Mouse (Mus musculus) heart, embryonic 12.5 days (tissue): ENCODE results near the gene Fastkd5. TPM values are rescaled to one million over a fixed set of nuclear protein-coding genes. Genes with fewer than 3 reads are reported as not detected.

Source experiments
- ATAC-seq: fragments of 200-750 bp; cut with Nextera tagmentation; 2 replicates; pipeline ENCODE4 v1.8.0; 2017; ENCODE audit warnings: moderate TSS enrichment, moderate library complexity; ENCODE audit not compliant: insufficient number of reproducible peaks, low FRiP score
- H3K27ac ChIP-seq: fragments of 300-500 bp; sonication (generic); 2 replicates; pipeline ENCODE4 v1.5.1; 2016; ENCODE audit warnings: mild to moderate bottlenecking, moderate library complexity; ENCODE audit not compliant: poor library complexity, severe bottlenecking
- H3K27me3 ChIP-seq: fragments of 300-500 bp; sonication (generic); replicated peaks from 2 replicates; pipeline ENCODE4 v1.6.1; 2016; ENCODE audit warnings: mild to moderate bottlenecking, moderate library complexity
- H3K36me3 ChIP-seq: fragments of 300-500 bp; sonication (generic); 2 replicates; pipeline ENCODE4 v1.6.1; 2016; ENCODE audit warnings: mild to moderate bottlenecking, moderate library complexity
- H3K4me1 ChIP-seq: fragments of 300-500 bp; sonication (generic); replicated peaks from 2 replicates; pipeline ENCODE4 v1.6.1; 2016; ENCODE audit warnings: mild to moderate bottlenecking
- H3K4me2 ChIP-seq: fragments of 300-500 bp; sonication (generic); 2 replicates; pipeline ENCODE4 v1.6.1; 2016; ENCODE audit warnings: mild to moderate bottlenecking, moderate library complexity
- H3K4me3 ChIP-seq: fragments of 300-500 bp; sonication (generic); 2 replicates; pipeline ENCODE4 v1.5.1; 2016; ENCODE audit warnings: mild to moderate bottlenecking
- H3K9ac ChIP-seq: fragments of 300-500 bp; sonication (generic); 2 replicates; pipeline ENCODE4 v1.6.1; 2016; ENCODE audit warnings: mild to moderate bottlenecking, moderate library complexity
- H3K9me3 ChIP-seq: fragments of 300-500 bp; sonication (generic); replicated peaks from 2 replicates; pipeline ENCODE4 v1.6.1; 2016; ENCODE audit warnings: mild to moderate bottlenecking, moderate library complexity
- WGBS: fragments of 180-500 bp; shearing (Covaris S2); methylation state at CpG from one replicate; pipeline ENCODE4 v1.1.7; 2016; 5-methylcytosine and 5-hydroxymethylcytosine counted together
- polyA plus RNA-seq: library from polyadenylated mRNA; unstranded; fragments of >200 nt; fragmentation: Nextera tagmentation; extraction: Ambion mirVana; gene quantifications from 2 replicates; pipeline ENCODE4 v1.2.1, GENCODE M21; 2016

Gene Fastkd5
- polyA plus RNA-seq, 1 experiment from 2014 or later = 15.6 TPM

- H3K27ac ChIP-seq = no peak overlapping the region
- H3K9ac ChIP-seq = peak overlapping the region; percentile 59; the same call in 1 of the 2 replicates
- peak overlapping the region; percentile 78 for H3K4me2 ChIP-seq
- WGBS = 14% methylated on average over 14 of the region's 14 CpGs
- no peak for ATAC-seq
- no peaks in the 10 kb centered on the region for H3K36me3 ChIP-seq
- peak overlapping the region; percentile 41 for H3K4me3 ChIP-seq
- no peaks in the 10 kb centered on the region for H3K9me3 ChIP-seq
- H3K4me1 ChIP-seq = peaks cover 21% of the 10 kb centered on the region
- peaks cover 69% of the 10 kb centered on the region for H3K27me3 ChIP-seq
These were observed 4.3 kb upstream of the Fastkd5 start for GRCm38 (mm10) chr2:130634006-130634738.

GRCm38 (mm10) chr2:130632887-130633675 lies 3.3 kb upstream of the Fastkd5 start:
- H3K27me3 ChIP-seq = peaks cover 58% of the 10 kb centered on the region
- no peak overlapping the region for H3K4me3 ChIP-seq
- 60% methylated on average over 5 of the region's 5 CpGs for WGBS
- H3K4me1 ChIP-seq = peaks cover 28% of the 10 kb centered on the region
- H3K9me3 ChIP-seq = no peaks in the 10 kb centered on the region
- peaks cover 1% of the 10 kb centered on the region; the same call in 1 of the 2 replicates for H3K36me3 ChIP-seq
- H3K9ac ChIP-seq = no peak overlapping the region
- H3K27ac ChIP-seq = no peak overlapping the region
- H3K4me2 ChIP-seq = no peak overlapping the region
- no peak for ATAC-seq

- no peak for ATAC-seq
- Histone ChIP-seq H3K9me3 (no peaks in the 10 kb centered on the region), H3K4me3 (no peak overlapping the region), H3K4me2 (no peak overlapping the region), H3K27me3 (peaks cover 52% of the 10 kb centered on the region), H3K9ac (no peak overlapping the region), H3K27ac (no peak overlapping the region), H3K36me3 (peaks cover 6% of the 10 kb centered on the region), H3K4me1 (peaks cover 29% of the 10 kb centered on the region)
- WGBS = 86% methylated on average over 1 of the region's 1 CpGs
These were observed 2.6 kb upstream of the Fastkd5 start for GRCm38 (mm10) chr2:130632416-130632815.

GRCm38 (mm10) chr2:130629080-130629838 lies 568 bp downstream of the Fastkd5 start:
- H3K9me3 ChIP-seq = no peaks in the 10 kb centered on the region
- peak overlapping the region; percentile 80 for H3K27ac ChIP-seq
- H3K27me3 ChIP-seq = peaks cover 20% of the 10 kb centered on the region
- 2% methylated on average over 37 of the region's 37 CpGs for WGBS
- peak overlapping the region; percentile 97 for H3K9ac ChIP-seq
- ATAC-seq = peak; percentile 66
- peak overlapping the region; percentile 95 for H3K4me2 ChIP-seq
- H3K4me1 ChIP-seq = peaks cover 11% of the 10 kb centered on the region
- H3K36me3 ChIP-seq = peaks cover 30% of the 10 kb centered on the region
- peak overlapping the region; percentile 99 for H3K4me3 ChIP-seq

- H3K4me1 ChIP-seq = peaks cover 8% of the 10 kb centered on the region
- H3K36me3 ChIP-seq = peaks cover 36% of the 10 kb centered on the region
- H3K27me3 ChIP-seq = peaks cover 12% of the 10 kb centered on the region
- ATAC-seq = no peak
- no peak overlapping the region for H3K27ac ChIP-seq
- peak overlapping the region; percentile 99; the same call in 1 of the 2 replicates for H3K4me3 ChIP-seq
- no peaks in the 10 kb centered on the region for H3K9me3 ChIP-seq
- H3K9ac ChIP-seq = no peak overlapping the region
- WGBS = 49% methylated on average over 3 of the region's 3 CpGs
- peak overlapping the region; percentile 95 for H3K4me2 ChIP-seq
These were observed 1.4 kb downstream of the Fastkd5 start for GRCm38 (mm10) chr2:130628424-130628823.

GRCm38 (mm10) chr2:130618972-130619371 lies 10.9 kb downstream of the Fastkd5 start:
- WGBS = 85% methylated on average over 7 of the region's 7 CpGs
- Histone ChIP-seq H3K4me2 (no peak overlapping the region), H3K27me3 (no peaks in the 10 kb centered on the region), H3K36me3 (peaks cover 72% of the 10 kb centered on the region), H3K4me3 (no peak overlapping the region), H3K27ac (no peak overlapping the region), H3K4me1 (no peaks in the 10 kb centered on the region), H3K9me3 (no peaks in the 10 kb centered on the region), H3K9ac (no peak overlapping the region)
- ATAC-seq = no peak

- peaks cover 34% of the 10 kb centered on the region for H3K36me3 ChIP-seq
- ATAC-seq = no peak
- 60% methylated on average over 3 of the region's 3 CpGs for WGBS
- no peaks in the 10 kb centered on the region for H3K27me3 ChIP-seq
- H3K4me2 ChIP-seq = no peak overlapping the region
- H3K9me3 ChIP-seq = no peaks in the 10 kb centered on the region
- H3K27ac ChIP-seq = no peak overlapping the region
- no peak overlapping the region for H3K9ac ChIP-seq
- no peak overlapping the region for H3K4me3 ChIP-seq
- no peaks in the 10 kb centered on the region for H3K4me1 ChIP-seq
These were observed 16.7 kb downstream of the Fastkd5 start for GRCm38 (mm10) chr2:130613091-130613490.

- 81% methylated on average over 4 of the region's 4 CpGs for WGBS
- Histone ChIP-seq H3K27ac (no peak overlapping the region), H3K4me2 (no peak overlapping the region), H3K4me1 (no peaks in the 10 kb centered on the region), H3K4me3 (no peak overlapping the region), H3K9me3 (no peaks in the 10 kb centered on the region), H3K9ac (no peak overlapping the region), H3K36me3 (peaks cover 56% of the 10 kb centered on the region), H3K27me3 (no peaks in the 10 kb centered on the region)
- ATAC-seq = no peak
These were observed 27.6 kb downstream of the Fastkd5 start for GRCm38 (mm10) chr2:130602195-130602594.

- WGBS = 64% methylated on average over 3 of the region's 3 CpGs
- no peak overlapping the region for H3K4me2 ChIP-seq
- no peak for ATAC-seq
- peaks cover 64% of the 10 kb centered on the region for H3K36me3 ChIP-seq
- H3K9me3 ChIP-seq = no peaks in the 10 kb centered on the region
- no peaks in the 10 kb centered on the region for H3K27me3 ChIP-seq
- peaks cover 4% of the 10 kb centered on the region; the same call in 1 of the 2 replicates for H3K4me1 ChIP-seq
- no peak overlapping the region for H3K9ac ChIP-seq
- H3K27ac ChIP-seq = no peak overlapping the region
- H3K4me3 ChIP-seq = no peak overlapping the region
These were observed 31.4 kb downstream of the Fastkd5 start for GRCm38 (mm10) chr2:130598399-130598798.

- no peak overlapping the region for H3K4me3 ChIP-seq
- H3K4me1 ChIP-seq = peaks cover 4% of the 10 kb centered on the region; the same call in 1 of the 2 replicates
- H3K4me2 ChIP-seq = no peak overlapping the region
- no peak overlapping the region for H3K9ac ChIP-seq
- 10% methylated on average over 1 of the region's 1 CpGs for WGBS
- no peak for ATAC-seq
- H3K36me3 ChIP-seq = peaks cover 60% of the 10 kb centered on the region
- no peak overlapping the region for H3K27ac ChIP-seq
- H3K27me3 ChIP-seq = no peaks in the 10 kb centered on the region
- H3K9me3 ChIP-seq = no peaks in the 10 kb centered on the region
These were observed 32.2 kb downstream of the Fastkd5 start for GRCm38 (mm10) chr2:130597601-130598010.

- Histone ChIP-seq H3K4me1 (peaks cover 4% of the 10 kb centered on the region; the same call in 1 of the 2 replicates), H3K36me3 (peaks cover 62% of the 10 kb centered on the region), H3K27ac (no peak overlapping the region), H3K27me3 (no peaks in the 10 kb centered on the region), H3K4me2 (no peak overlapping the region), H3K9me3 (no peaks in the 10 kb centered on the region), H3K4me3 (no peak overlapping the region), H3K9ac (no peak overlapping the region)
- 63% methylated on average over 1 of the region's 1 CpGs for WGBS
- ATAC-seq = no peak
These were observed 34.2 kb downstream of the Fastkd5 start for GRCm38 (mm10) chr2:130595596-130595995.
